Mouse (Mus musculus) urinary bladder, adult 18-20 months (tissue): ENCODE data around the gene Tff3.

Experiments used
- DNase-seq, 2 experiments: peaks; one replicate each; pipeline ENCODE4 v3.0.0; 2022; ENCODE audit warnings: low spot score in 2 of 2, mixed read lengths in 2 of 2

Tff3 gene

DNA sequence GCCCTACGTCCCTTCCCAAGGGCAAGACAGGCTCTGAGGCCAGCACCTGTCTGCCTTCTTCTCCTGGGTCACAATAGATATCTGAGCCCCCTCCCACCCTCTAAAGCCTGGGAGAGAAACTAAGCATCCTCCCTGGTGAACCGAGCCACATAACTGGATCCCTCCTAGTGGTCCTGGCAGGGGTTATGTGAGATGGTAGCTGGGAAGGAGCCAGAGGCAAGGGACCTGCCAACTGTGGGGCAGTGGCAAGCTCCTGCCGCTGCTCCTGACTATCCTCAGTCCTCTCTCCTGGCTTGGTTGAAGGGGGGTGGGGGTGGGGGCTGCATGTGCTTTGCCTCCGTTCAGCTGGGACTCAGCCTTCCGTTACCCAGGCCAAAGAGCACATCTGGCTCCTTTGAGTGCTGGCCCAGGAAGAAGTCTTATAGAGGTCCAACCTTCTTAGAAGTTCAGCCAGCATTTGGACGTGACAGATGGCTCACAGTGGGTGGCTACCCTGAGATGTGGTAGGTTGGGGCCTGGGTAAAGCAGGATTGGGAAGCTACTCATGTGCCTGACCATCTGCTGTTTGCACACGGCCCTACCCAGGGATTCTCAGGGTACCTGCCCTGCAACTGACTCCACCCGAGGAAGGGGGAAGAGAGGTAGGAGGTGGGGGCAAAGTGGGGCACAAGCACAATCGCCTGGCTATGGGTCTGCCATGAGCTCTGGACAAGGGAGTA is 3.7 kb downstream of the Tff3 start:
- no peak for DNase-seq

DNA sequence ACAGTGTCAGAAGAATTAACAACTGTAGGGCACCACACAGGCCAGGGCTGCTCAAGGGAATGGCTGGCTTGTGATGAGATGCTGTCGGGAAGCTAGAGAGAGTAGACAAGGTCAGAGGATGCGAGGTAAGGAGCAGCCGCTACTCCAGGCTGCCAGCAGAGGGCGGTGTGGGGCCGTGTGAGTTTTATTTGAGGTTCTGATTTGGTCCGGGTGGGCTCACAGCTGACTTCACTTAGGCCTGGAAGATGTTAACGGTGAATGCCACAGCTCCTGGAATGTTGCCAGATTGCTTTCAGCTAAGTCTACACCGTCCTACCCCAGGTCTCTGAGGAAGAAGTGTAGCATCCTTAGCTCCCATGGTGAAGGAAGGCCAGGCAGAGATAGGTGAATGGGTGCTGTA is 7.5 kb downstream of the Tff3 start:
- DNase-seq, result peak in 1 of 2 experiments; percentile 33

DNA sequence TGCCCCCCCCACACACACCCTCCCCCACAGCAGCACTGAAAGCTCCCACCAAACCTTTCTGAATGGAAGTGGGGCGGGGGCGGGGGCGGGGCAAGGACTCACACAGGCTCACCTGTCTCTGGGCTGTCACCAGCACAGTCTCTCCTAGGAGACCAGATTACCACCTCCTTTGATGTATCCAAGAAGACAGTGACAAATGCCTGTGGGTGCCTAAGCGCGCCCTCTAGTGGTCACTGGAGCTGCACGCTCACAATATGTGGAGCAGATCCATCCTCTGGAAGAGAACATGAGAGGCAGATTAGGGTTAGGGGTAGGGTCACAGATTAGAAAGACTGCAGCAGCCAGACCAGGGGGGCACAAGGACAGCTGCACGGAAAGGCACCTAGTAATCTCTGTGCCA is 10.0 kb downstream of the Tff3 start:
- peak; percentile 34 to 60 for DNase-seq

DNA sequence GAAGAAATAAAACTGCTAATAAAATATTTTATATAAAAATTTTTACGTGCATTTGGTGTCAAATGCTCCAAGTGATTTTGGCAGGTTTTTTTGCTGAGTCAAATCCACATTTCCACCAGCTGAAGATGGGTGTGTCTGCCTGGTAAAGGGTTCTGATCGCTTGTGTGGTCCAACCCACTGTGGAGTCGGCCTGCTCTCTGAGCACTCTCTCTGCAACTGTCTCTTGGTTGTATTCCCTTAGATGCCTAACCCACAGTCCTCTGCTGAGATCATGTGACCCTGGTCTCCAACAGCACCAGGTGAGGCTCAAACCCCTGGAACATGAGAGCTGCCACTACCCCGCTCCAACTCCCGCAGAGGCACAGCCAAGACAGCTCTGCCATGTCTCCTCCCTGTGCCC is 11.5 kb downstream of the Tff3 start:
- DNase-seq, result no peak

DNA sequence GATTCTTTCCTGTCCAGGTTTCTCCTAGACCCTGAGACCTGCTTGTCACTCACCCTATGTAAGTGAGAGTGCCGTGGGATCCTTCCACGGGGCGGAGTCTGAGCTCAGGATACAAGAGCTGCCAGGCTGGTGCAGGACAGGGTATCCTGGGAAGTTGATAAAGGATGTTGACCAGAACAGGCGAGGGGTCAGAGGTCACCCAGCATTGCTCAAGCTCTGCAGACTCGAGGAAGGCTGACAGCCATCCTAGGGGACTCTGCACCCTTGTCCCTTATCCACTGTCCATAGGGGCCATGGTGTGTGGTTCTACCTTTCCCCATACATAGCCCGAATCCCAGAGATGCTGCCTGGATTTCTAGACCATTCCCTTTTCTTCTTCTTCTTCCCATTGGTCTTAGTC is 13.4 kb downstream of the Tff3 start:
- DNase-seq, result no peak

DNA sequence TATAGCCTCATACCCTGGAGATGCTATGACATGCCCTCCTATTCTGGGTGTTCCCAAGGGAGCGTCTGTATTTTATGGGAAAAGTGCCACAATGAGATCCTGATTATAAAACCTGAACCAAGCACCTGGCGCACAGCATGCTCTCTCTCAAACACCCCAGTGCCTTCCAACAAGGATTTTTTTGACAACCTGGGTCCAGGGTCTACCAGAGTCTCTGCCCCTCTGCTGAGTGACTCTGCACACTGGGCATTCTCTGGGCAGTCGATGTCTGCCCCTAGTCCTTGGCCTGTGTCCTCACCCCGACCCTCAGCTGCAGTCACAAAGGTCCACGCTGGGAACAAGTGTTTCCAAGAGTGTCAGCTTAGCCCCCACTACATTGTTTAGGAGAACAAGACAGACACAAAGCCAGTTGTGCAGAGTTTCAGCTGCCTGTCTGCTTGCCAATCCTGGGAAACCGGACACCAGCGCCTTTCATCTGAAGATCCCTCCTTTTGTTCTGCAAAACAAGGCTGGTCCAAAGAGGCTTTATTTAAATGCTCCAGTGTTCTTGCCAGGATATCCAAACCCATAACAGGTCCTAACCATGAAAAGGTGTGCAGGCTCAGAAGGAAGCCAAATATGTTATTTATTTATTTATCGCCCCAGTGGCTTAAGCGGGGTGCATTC is 16.1 kb downstream of the Tff3 start:
- no peak for DNase-seq

DNA sequence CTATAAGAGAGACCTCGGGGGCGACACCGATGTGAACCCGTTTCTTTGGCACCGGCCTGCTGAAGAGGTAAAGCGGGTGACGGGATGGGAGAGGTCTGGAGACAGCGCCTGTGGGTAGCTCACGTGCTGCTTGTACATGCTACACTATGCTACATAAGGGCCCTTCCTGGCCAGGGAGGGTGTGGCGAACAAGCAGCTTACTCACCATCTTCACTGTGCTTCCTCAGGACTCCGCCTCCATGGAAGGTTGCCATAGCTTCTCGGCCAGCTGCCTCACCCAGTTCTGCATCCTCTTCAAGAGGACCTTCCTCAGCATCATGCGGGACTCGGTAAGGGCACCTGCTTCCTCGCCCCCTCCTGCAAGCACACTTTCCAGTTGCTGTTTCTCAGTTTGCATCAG is 21.1 kb downstream of the Tff3 start:
- peak in 1 of 2 experiments; percentile 11 for DNase-seq

DNA sequence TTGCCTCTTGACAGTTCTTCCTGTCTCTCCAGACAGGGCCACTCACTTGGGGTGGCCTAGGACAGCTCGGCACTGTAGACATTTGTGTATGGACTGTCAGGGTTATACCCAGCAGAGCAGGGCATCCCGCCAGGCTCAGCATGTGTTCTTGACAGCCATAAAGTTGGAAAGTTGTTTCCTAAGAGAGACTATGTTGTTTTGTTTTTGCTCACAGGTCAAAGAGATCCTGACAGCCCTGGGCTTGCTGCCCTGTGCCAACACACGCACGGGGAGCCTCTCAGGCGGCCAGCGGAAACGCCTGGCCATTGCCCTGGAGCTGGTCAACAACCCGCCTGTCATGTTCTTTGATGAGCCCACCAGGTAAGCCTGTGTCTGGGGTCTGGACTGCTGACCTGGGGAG is 25.6 kb downstream of the Tff3 start:
- DNase-seq, result no peak

DNA sequence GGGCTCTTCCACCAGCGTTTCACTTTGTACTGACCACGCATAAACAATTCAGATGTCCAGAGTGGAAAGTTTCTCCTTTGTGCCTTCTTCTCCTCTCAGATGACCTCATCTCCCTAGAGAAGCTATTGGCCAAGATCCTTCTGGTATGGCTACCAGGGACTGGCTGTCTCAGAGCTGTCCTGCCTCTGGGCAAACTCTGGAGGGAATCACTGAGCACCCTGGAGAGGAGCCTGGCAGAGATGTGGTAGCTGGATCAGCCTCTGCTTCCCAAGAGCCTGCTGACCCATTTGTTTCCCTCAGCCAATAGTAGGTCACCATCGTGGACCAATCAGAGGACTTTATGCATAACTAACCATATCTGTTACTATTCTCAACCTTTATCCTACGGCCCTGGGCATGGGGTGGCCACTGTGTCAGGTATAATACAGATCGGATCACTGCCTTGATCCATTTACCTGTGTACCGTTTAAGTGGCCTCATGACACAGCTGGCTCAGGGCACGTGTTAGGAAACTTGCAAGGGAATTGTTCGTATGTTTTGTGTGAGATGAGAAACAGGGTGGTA is 26.4 kb downstream of the Tff3 start:
- DNase-seq, result no peak

DNA sequence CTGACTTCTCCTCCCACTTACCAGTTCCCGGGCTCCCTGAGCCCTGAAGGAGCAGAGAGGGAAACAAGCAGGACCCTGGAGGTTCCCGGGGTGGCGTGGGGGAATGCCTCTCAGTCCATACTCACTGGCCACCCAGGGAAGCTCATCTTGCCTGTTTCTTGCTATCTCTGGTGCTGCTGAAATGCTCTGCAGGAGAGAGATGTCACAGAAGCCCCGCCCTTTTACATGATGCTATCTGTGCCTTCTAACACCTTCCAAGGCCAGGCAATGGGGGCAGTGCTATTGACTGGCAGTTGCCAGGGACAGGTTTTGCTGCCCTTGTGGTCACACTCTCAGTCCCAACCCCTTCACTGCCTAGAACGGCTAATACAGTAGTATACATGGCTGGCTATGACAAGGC is 30.7 kb downstream of the Tff3 start:
- no peak for DNase-seq

DNA sequence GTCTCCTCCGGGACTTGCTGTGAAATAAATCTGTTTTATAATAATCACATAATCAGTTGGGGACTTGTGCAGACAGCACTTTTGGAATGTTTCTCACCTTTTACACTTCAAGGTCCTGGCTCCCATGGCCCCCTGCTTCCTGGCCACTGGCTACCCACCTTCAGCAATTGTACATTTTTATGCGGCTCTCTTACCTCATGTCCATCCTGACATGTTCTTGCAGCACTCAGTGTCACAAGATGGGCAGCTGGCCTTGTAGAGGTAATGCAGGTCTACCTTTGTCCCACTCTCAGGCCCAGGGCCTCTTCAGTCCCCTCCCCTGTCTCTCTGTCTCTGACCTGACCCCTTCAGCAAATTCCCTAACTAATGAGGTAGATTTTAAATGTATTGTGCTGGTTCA is 32.6 kb downstream of the Tff3 start:
- DNase-seq, result no peak

DNA sequence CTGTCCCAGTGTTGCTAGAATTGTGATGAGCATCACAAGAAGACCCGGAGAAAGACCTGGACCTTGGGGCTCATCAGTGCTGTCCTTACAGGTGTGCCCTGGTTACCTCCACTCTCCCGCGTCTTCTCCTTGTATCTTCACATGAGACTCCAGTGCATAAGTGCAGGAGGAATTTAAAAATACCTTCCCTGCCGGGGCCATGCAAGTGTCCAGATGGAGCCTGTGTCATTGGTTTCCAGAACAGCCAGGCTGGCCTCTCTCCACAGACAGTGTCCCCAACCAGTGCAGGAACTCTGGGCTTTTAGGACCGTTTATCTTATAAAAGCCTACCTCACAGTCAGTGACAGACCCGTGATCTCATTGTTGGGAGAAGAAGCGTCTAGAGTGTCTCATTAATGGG is 33.9 kb downstream of the Tff3 start:
- DNase-seq, result no peak

DNA sequence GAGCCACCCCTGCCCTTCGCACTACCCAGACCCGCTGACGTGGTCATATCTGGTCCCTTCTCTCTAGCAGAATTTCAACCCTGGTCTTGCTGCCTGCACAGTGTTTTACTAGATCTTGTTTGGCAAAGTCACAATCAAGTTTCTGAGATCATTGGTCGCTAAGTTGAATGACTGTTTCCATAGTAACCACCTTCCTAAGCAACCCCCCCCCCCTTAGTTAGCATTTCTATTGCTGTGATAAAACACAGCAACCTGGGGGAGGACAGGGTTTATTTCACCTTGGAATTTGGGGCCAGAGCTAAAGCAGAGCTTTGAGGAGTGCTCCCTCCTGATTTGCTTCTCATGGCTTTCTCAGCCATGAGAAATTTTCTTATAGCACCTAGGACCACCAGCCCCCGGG is 34.7 kb downstream of the Tff3 start:
- DNase-seq, result no peak

DNA sequence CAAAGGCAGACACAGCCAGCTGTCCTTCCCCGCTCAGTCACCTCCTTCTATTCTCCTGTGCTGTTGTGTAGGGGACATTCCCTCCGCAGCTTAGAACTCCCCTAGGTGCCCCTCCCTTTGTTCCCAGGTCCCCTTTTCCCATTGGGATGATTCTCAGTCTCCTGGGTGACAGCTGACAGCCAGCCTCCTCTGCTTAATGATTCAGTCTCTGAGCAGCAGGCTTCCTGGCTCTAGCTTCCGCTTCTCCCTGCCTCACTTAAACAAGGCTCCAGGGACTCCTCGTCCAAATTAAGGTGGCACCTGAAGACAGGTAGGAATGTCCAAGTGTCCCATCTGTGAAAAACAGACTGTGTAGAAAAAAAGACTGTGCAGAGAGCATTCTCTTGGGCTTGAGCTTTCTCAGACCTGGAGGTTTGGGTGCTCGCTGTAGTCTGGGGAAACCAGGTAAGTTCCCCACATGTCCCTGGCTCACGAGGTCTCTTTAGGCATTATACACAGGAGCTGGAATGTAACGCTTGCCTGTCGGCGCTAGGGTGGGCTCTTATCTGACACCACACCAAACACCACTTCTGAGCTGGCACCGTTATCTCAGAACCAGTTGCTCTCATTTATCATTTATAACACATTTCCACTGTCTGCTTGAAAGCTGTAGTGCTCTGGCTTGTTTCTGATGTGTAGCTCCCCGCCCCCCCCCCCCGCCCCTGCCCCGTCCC is 38.3 kb downstream of the Tff3 start:
- no peak for DNase-seq

DNA sequence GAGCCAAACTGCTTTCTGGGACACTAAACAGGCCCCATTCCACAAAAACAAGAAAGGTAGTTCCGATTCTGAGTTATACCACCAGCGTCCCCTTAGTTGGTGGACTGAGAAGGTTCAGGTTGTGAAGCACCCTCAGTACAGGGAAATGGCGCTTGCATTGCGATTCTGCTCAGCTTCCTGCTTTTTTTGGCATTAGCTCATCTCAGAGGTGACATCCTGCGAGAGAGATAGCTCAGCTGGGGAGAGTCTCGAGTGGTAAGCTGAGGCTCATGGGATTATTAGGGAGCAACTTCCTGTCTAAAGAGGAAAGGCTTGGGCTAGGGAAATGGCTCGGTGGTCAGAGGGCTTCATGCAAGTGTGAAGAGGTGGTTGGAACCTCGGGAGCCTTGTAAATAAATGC is 39.6 kb downstream of the Tff3 start:
- no peak for DNase-seq

DNA sequence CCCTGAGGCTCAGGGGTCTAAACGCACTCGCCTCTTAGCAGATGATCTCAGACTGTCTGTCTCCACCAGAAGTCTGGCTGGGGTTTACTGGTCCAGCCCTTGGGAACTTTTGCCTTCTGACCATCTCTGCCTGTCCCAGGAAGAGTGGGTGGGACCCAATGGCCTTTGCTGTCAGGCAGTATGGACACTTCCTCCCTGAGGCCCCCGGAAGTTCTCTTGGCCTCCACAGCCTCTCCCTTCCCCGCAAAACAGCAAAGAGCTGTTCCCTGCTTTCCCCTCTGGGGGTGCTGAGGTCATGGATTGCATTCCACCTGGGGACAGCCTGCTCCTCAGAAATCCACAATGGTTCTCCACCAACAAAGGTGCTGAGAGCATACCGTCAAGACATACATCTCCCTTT is 40.7 kb downstream of the Tff3 start:
- no peak for DNase-seq

DNA sequence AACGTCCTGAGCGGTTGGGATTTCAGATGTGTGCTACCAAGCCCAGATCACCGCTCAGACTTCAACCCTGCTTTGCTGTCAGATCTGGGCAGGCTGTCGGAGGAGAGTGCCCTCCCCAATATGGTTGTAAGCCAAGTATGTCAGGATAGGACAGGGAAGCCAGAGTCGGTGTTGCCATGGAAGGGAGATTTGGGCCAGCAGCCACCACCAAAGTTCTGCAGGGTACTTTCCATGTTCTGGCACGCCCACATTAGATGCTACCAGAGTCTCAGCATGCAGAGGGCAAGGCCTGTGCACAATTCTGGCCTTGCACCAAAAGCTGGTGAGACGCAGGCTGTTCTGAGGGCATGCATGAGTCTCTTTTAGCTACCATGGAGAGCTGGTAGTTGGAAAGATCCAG is 43.2 kb downstream of the Tff3 start:
- DNase-seq, result no peak

DNA sequence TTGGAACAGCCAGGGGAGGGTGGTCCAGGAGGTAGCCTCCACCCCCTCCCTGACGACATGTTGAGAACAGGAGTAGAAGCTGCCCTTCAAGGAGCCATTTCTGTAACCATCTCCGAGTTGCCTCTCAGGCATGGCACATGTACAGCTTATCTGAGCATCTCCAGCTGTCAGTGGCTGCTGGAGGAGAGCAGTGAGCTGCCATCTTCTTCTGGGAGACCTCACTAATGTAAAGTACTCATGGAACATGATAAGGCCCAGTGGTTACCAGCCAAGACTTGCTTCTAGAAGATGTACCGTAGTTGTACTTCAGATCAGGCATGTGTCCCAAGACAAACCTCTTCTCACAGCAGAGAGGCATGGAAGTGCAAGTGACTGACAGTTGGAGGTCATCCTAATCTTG is 43.9 kb downstream of the Tff3 start:
- DNase-seq, result no peak

DNA sequence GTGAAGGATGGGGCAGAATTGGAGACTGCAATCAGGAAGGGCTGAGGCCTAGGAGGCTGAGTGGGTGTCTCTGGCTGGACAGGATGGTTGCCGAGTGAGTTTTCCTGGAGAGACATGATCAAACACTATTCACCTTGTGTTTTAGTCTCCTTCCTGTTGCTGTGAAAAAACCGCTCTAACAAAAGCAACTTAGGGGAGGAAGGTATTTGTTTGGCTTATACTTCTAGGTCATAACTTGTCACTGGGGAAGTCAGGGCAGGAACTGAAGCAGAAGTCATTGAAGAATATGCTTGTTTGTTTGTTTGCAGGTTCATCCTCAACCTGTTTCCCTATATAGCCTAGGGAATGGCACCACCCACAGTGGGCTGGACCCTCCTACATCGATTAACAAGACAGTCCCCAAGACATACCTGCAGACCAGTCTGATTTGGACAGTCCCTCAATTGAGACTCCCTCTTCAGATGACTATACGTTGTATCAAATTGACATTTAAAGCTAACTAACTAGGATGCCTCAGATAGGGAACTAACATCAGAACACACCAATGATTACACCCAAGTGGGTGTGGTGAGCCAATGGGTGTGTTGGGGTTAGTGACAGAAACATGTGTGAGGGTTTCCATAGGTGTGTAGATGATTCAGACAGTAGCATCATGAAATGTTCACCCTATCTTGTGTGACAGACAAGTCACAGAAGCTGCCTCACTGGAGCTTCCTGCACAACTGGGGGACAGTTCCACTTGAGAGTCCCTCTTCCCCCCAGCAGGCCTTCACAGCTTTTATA is 47.0 kb downstream of the Tff3 start:
- DNase-seq, result no peak

DNA sequence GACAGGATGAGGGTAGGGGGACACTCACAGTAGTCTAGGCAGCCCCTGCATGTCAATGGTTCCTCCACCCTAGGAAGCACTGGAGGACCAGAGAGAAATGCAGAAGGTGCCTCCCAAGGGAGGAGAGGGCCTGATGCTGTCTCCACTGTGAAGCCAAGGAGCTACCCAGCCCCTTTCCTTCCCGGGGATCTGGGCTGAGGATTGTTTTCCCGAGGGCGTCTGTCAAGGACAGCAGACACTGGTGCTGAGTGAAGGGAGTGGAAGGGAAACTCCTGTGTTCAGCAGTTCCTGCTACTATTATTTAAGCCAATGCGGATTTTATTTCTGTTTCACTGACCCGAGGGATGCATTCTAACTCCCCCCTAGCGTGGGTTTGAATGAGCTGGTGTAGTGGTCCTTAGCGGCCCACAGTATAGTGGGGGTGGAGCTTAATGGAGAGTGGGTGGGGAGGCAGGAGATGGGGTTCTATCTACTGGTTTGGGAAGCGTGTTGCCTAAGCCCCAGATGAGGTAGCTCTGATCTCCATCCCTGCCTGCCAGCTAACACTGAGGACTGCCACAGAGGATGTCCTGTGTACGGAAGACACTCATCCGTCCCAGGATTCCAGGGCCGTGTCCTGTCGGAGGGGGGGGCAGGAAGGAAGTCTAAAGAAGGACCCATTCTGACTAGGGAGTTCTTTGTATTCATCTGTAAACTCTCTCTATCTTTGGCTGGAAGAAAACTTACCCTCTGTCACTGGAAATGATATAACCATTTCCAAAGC is 50.2 kb downstream of the Tff3 start:
- no peak for DNase-seq

DNA sequence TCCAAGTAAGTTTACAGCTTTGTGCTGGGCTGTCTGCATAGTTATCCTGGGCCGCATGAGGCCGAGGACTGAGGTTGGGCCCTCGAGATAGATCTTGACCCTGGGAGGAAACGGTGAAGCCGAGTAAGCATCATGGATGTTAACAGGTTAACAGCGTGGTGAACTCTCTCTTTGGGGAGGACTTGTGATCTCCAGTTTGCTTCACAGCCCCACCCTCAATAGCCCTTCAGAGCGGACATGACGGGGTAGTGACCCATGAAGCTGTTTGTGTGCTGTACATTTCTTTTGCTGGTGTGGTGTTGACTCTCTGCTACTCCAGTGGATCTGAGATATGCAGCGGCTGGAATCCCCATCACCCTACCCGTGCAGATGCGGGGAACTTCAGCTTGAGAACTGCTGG is 50.9 kb downstream of the Tff3 start:
- no peak for DNase-seq
